8 mouse cellular contexts compared by ENCODE assay signal in the genomic region with DNA sequence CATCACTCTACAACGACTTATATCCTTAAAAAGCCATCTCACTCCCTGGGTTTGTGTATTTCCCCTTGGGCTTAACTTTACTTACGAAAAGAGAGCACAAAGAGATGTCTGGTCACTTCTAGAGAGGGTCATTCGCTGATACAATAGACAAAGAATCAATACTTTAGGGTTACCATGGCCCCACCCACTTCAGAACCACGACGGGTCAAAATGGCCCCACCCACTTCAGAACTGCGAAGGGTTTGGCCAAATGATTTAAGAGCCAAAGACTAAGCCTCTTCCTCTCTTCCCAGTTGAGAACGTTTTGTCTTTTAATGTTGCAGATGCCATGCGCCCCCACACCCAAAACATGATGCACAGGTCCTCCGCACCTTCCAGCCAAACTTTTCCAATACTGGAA.
DNase-seq lines count a peak whose midpoint lies in the region; ATAC-seq lines count a peak whose summit lies in the region.

No protein-coding gene starts in this region.

- no peaks in the 10 kb centered on the region for H3K9me3 ChIP-seq in hindbrain, embryonic 14.5 days (ENCODE audit: control insufficient read depth, low read length)

- DNase-seq in gastrocnemius, postnatal 14 days = peak; percentile 20
- no peak for DNase-seq in gastrocnemius, postnatal 36 days
- DNase-seq in embryo, embryonic 10.5 days (ENCODE audit: low spot score) = peak; percentile 52
- no peak for DNase-seq in hindbrain, embryonic 14.5 days (ENCODE audit: low spot score)
- peak; percentile 9 for DNase-seq in lung, postnatal 25 days (ENCODE audit: low spot score)
- DNase-seq in gastrocnemius, postnatal 25 days = no peak
- no peak for DNase-seq in layer of hippocampus, postnatal 36 days

- H3K27me3 ChIP-seq in hindbrain, embryonic 14.5 days (ENCODE audit: control insufficient read depth, insufficient read depth, low read length) = peaks cover 23% of the 10 kb centered on the region

- H3K4me3 ChIP-seq in hindbrain, embryonic 14.5 days (replicated peaks; ENCODE audit: low read length) = peak overlapping the region; percentile 44

- no peak overlapping the region for H3K27ac ChIP-seq in hindbrain, embryonic 14.5 days

- 15% methylated on average over 9 of the region's 9 CpGs for WGBS in hindbrain, embryonic 14.5 days

- intact Hi-C loops in gastrocnemius, postnatal 14 days (cut with DNase I; ENCODE audit: low total_unique reads) = no loop called here
- intact Hi-C loops in gastrocnemius, postnatal 36 days (cut with DNase I) = no loop called here

- no peak for ATAC-seq in hindbrain, embryonic 14.5 days (ENCODE audit: low FRiP score)
- ATAC-seq in frontal cortex, adult (ENCODE audit: low TSS enrichment) = no peak

- peak overlapping the region; percentile 61 for H3K4me2 ChIP-seq in hindbrain, embryonic 14.5 days (replicated peaks)

- H3K36me3 ChIP-seq in hindbrain, embryonic 14.5 days (replicated peaks; ENCODE audit: control insufficient read depth, insufficient read depth) = no peaks in the 10 kb centered on the region

- H3K4me1 ChIP-seq in hindbrain, embryonic 14.5 days (replicated peaks; ENCODE audit: control insufficient read depth, insufficient read depth, low read length) = no peaks in the 10 kb centered on the region

- H3K9ac ChIP-seq in hindbrain, embryonic 14.5 days = peak overlapping the region; percentile 58; the same call in 1 of the 2 replicates

Comparison
In these comparisons a context has a peak if more than half of its experiments do, and no peak if none do; other contexts are left out.
1. DNase-seq: peak in gastrocnemius, postnatal 14 days (single experiment), embryo, embryonic 10.5 days (single experiment) and lung, postnatal 25 days (single experiment); none in gastrocnemius, postnatal 36 days (0 of 2), hindbrain, embryonic 14.5 days (single experiment), gastrocnemius, postnatal 25 days (single experiment) and layer of hippocampus, postnatal 36 days (0 of 2).